Mouse (Mus musculus): ENCODE results near the gene Cebpb. TPM values are rescaled to one million over a fixed set of nuclear protein-coding genes. Genes with fewer than 3 reads are reported as not detected.

The Cebpb gene
- polyA plus RNA-seq, 1 experiment from 2014 or later = 0.32 TPM

GRCm38 (mm10) chr2:167662713-167663112 is 26.0 kb upstream of the Cebpb start:
- no peak overlapping the region for H3K4me2 ChIP-seq (ENCODE audit: low read length)
- H3K36me3 ChIP-seq (ENCODE audit: control insufficient read depth, insufficient read depth) = no peaks in the 10 kb centered on the region
- peaks cover 2% of the 10 kb centered on the region; the same call in 1 of the 2 replicates for H3K27me3 ChIP-seq (replicated peaks; ENCODE audit: control insufficient read depth, insufficient read depth, low read length)
- H3K4me1 ChIP-seq (replicated peaks; ENCODE audit: control insufficient read depth, insufficient read depth, low read length) = peaks cover 27% of the 10 kb centered on the region
- H3K9me3 ChIP-seq (ENCODE audit: control insufficient read depth, low read length) = no peaks in the 10 kb centered on the region
- no peak for ATAC-seq
- 49% methylated on average over 6 of the region's 6 CpGs for WGBS
- H3K27ac ChIP-seq (ENCODE audit: low read length) = no peak overlapping the region
- H3K4me3 ChIP-seq (replicated peaks; ENCODE audit: low read length) = no peak overlapping the region
- H3K9ac ChIP-seq (replicated peaks; ENCODE audit: low read depth, low read length) = no peak overlapping the region

GRCm38 (mm10) chr2:167665972-167666713 is 22.6 kb upstream of the Cebpb start:
- Histone ChIP-seq H3K9ac (replicated peaks; ENCODE audit: low read depth, low read length) (no peak overlapping the region), H3K27ac (ENCODE audit: low read length) (no peak overlapping the region), H3K4me2 (ENCODE audit: low read length) (no peak overlapping the region), H3K9me3 (ENCODE audit: control insufficient read depth, low read length) (no peaks in the 10 kb centered on the region), H3K4me3 (replicated peaks; ENCODE audit: low read length) (no peak overlapping the region), H3K36me3 (ENCODE audit: control insufficient read depth, insufficient read depth) (no peaks in the 10 kb centered on the region), H3K4me1 (replicated peaks; ENCODE audit: control insufficient read depth, insufficient read depth, low read length) (peaks cover 5% of the 10 kb centered on the region), H3K27me3 (replicated peaks; ENCODE audit: control insufficient read depth, insufficient read depth, low read length) (peaks cover 2% of the 10 kb centered on the region; the same call in 1 of the 2 replicates)
- ATAC-seq = no peak
- WGBS = 86% methylated on average over 18 of the region's 18 CpGs

- H3K27me3 ChIP-seq (replicated peaks; ENCODE audit: control insufficient read depth, insufficient read depth, low read length) = no peaks in the 10 kb centered on the region
- H3K27ac ChIP-seq (ENCODE audit: low read length) = no peak overlapping the region
- 87% methylated on average over 5 of the region's 5 CpGs for WGBS
Measured at GRCm38 (mm10) chr2:167668426-167668825, 20.3 kb upstream of the Cebpb start.

GRCm38 (mm10) chr2:167669398-167669797 is 19.3 kb upstream of the Cebpb start:
- H3K4me3 ChIP-seq (replicated peaks; ENCODE audit: low read length) = no peak overlapping the region
- H3K9me3 ChIP-seq (ENCODE audit: control insufficient read depth, low read length) = no peaks in the 10 kb centered on the region
- ATAC-seq = no peak
- no peak overlapping the region for H3K9ac ChIP-seq (replicated peaks; ENCODE audit: low read depth, low read length)
- H3K36me3 ChIP-seq (ENCODE audit: control insufficient read depth, insufficient read depth) = no peaks in the 10 kb centered on the region
- 74% methylated on average over 4 of the region's 4 CpGs for WGBS
- no peak overlapping the region for H3K4me2 ChIP-seq (ENCODE audit: low read length)
- no peaks in the 10 kb centered on the region for H3K27me3 ChIP-seq (replicated peaks; ENCODE audit: control insufficient read depth, insufficient read depth, low read length)
- H3K4me1 ChIP-seq (replicated peaks; ENCODE audit: control insufficient read depth, insufficient read depth, low read length) = no peaks in the 10 kb centered on the region
- no peak overlapping the region for H3K27ac ChIP-seq (ENCODE audit: low read length)

More at GRCm38 (mm10) chr2:167668426-167668825, 20.3 kb upstream of the Cebpb start:
- no peaks in the 10 kb centered on the region for H3K9me3 ChIP-seq (ENCODE audit: control insufficient read depth, low read length)
- no peak overlapping the region for H3K4me3 ChIP-seq (replicated peaks; ENCODE audit: low read length)
- H3K9ac ChIP-seq (replicated peaks; ENCODE audit: low read depth, low read length) = no peak overlapping the region
- no peaks in the 10 kb centered on the region for H3K36me3 ChIP-seq (ENCODE audit: control insufficient read depth, insufficient read depth)
- no peak overlapping the region for H3K4me2 ChIP-seq (ENCODE audit: low read length)
- H3K4me1 ChIP-seq (replicated peaks; ENCODE audit: control insufficient read depth, insufficient read depth, low read length) = no peaks in the 10 kb centered on the region
- ATAC-seq = no peak

GRCm38 (mm10) chr2:167671101-167671633 is 17.5 kb upstream of the Cebpb start:
- Histone ChIP-seq H3K9me3 (ENCODE audit: control insufficient read depth, low read length) (no peaks in the 10 kb centered on the region), H3K4me3 (replicated peaks; ENCODE audit: low read length) (no peak overlapping the region), H3K4me1 (replicated peaks; ENCODE audit: control insufficient read depth, insufficient read depth, low read length) (no peaks in the 10 kb centered on the region), H3K4me2 (ENCODE audit: low read length) (no peak overlapping the region), H3K27me3 (replicated peaks; ENCODE audit: control insufficient read depth, insufficient read depth, low read length) (no peaks in the 10 kb centered on the region), H3K36me3 (ENCODE audit: control insufficient read depth, insufficient read depth) (no peaks in the 10 kb centered on the region), H3K27ac (ENCODE audit: low read length) (no peak overlapping the region), H3K9ac (replicated peaks; ENCODE audit: low read depth, low read length) (no peak overlapping the region)
- no peak for ATAC-seq
- 91% methylated on average over 5 of the region's 5 CpGs for WGBS

GRCm38 (mm10) chr2:167672212-167672685 is 16.5 kb upstream of the Cebpb start:
- Histone ChIP-seq H3K9me3 (ENCODE audit: control insufficient read depth, low read length) (no peaks in the 10 kb centered on the region), H3K27ac (ENCODE audit: low read length) (no peak overlapping the region), H3K27me3 (replicated peaks; ENCODE audit: control insufficient read depth, insufficient read depth, low read length) (no peaks in the 10 kb centered on the region), H3K4me3 (replicated peaks; ENCODE audit: low read length) (no peak overlapping the region), H3K4me2 (ENCODE audit: low read length) (no peak overlapping the region), H3K4me1 (replicated peaks; ENCODE audit: control insufficient read depth, insufficient read depth, low read length) (no peaks in the 10 kb centered on the region), H3K36me3 (ENCODE audit: control insufficient read depth, insufficient read depth) (no peaks in the 10 kb centered on the region), H3K9ac (replicated peaks; ENCODE audit: low read depth, low read length) (no peak overlapping the region)
- WGBS = 42% methylated on average over 13 of the region's 13 CpGs
- no peak for ATAC-seq

- no peak overlapping the region for H3K27ac ChIP-seq (ENCODE audit: low read length)
- H3K4me1 ChIP-seq (replicated peaks; ENCODE audit: control insufficient read depth, insufficient read depth, low read length) = no peaks in the 10 kb centered on the region
- no peak overlapping the region for H3K4me2 ChIP-seq (ENCODE audit: low read length)
- no peak overlapping the region for H3K4me3 ChIP-seq (replicated peaks; ENCODE audit: low read length)
- 36% methylated on average over 14 of the region's 14 CpGs for WGBS
- H3K27me3 ChIP-seq (replicated peaks; ENCODE audit: control insufficient read depth, insufficient read depth, low read length) = no peaks in the 10 kb centered on the region
- ATAC-seq = no peak
- H3K9me3 ChIP-seq (ENCODE audit: control insufficient read depth, low read length) = no peaks in the 10 kb centered on the region
- no peaks in the 10 kb centered on the region for H3K36me3 ChIP-seq (ENCODE audit: control insufficient read depth, insufficient read depth)
- no peak overlapping the region for H3K9ac ChIP-seq (replicated peaks; ENCODE audit: low read depth, low read length)
Measured at GRCm38 (mm10) chr2:167675120-167675909, 13.4 kb upstream of the Cebpb start.

GRCm38 (mm10) chr2:167678600-167678999 is 10.1 kb upstream of the Cebpb start:
- Histone ChIP-seq H3K4me2 (ENCODE audit: low read length) (no peak overlapping the region), H3K4me1 (replicated peaks; ENCODE audit: control insufficient read depth, insufficient read depth, low read length) (no peaks in the 10 kb centered on the region), H3K36me3 (ENCODE audit: control insufficient read depth, insufficient read depth) (no peaks in the 10 kb centered on the region), H3K27me3 (replicated peaks; ENCODE audit: control insufficient read depth, insufficient read depth, low read length) (no peaks in the 10 kb centered on the region), H3K4me3 (replicated peaks; ENCODE audit: low read length) (no peak overlapping the region), H3K9me3 (ENCODE audit: control insufficient read depth, low read length) (no peaks in the 10 kb centered on the region), H3K9ac (replicated peaks; ENCODE audit: low read depth, low read length) (no peak overlapping the region), H3K27ac (ENCODE audit: low read length) (no peak overlapping the region)
- 49% methylated on average over 5 of the region's 5 CpGs for WGBS
- ATAC-seq = no peak

- ATAC-seq = peak; percentile 85
- no peaks in the 10 kb centered on the region for H3K27me3 ChIP-seq (replicated peaks; ENCODE audit: control insufficient read depth, insufficient read depth, low read length)
Measured at GRCm38 (mm10) chr2:167679902-167680430, 8.7 kb upstream of the Cebpb start.

More at GRCm38 (mm10) chr2:167679902-167680430, 8.7 kb upstream of the Cebpb start:
- no peak overlapping the region for H3K9ac ChIP-seq (replicated peaks; ENCODE audit: low read depth, low read length)
- H3K9me3 ChIP-seq (ENCODE audit: control insufficient read depth, low read length) = no peaks in the 10 kb centered on the region
- no peaks in the 10 kb centered on the region for H3K36me3 ChIP-seq (ENCODE audit: control insufficient read depth, insufficient read depth)
- WGBS = under 1% methylated on average over 13 of the region's 13 CpGs
- no peaks in the 10 kb centered on the region for H3K4me1 ChIP-seq (replicated peaks; ENCODE audit: control insufficient read depth, insufficient read depth, low read length)
- H3K4me2 ChIP-seq (ENCODE audit: low read length) = no peak overlapping the region; the same call in 1 of the 2 replicates
- no peak overlapping the region for H3K4me3 ChIP-seq (replicated peaks; ENCODE audit: low read length)
- H3K27ac ChIP-seq (ENCODE audit: low read length) = no peak overlapping the region
